Mouse (Mus musculus): ENCODE results near the gene Sptb. TPM values are rescaled to one million over a fixed set of nuclear protein-coding genes. Genes with fewer than 3 reads are reported as not detected.

The Sptb gene
- polyA plus RNA-seq, 1 experiment from 2014 or later: 4.8 TPM

- WGBS: 90% methylated on average over 8 of the region's 8 CpGs
- H3K27me3 ChIP-seq (ENCODE audit: insufficient read depth, poor library complexity, severe bottlenecking): no peaks in the 10 kb centered on the region
- H3K27ac ChIP-seq: no peak overlapping the region
- peaks cover 17% of the 10 kb centered on the region; the same call in 1 of the 2 replicates for H3K36me3 ChIP-seq
- H3K4me1 ChIP-seq (replicated peaks): peaks cover 22% of the 10 kb centered on the region; the same call in 1 of the 2 replicates
- H3K4me3 ChIP-seq: no peak overlapping the region
- DNase-seq (ENCODE audit: low spot score): no peak
- no peaks in the 10 kb centered on the region for H3K9me3 ChIP-seq
Measured at GRCm38 (mm10) chr12:76576806-76577205, 133.5 kb downstream of the Sptb start.

- H3K4me3 ChIP-seq: no peak overlapping the region
- WGBS: 89% methylated on average over 9 of the region's 9 CpGs
- peaks cover 29% of the 10 kb centered on the region for H3K4me1 ChIP-seq (replicated peaks)
- no peak for DNase-seq (ENCODE audit: low spot score)
- no peak overlapping the region for H3K27ac ChIP-seq
- no peaks in the 10 kb centered on the region for H3K9me3 ChIP-seq
- peaks cover 17% of the 10 kb centered on the region; the same call in 1 of the 2 replicates for H3K36me3 ChIP-seq
- no peaks in the 10 kb centered on the region for H3K27me3 ChIP-seq (ENCODE audit: insufficient read depth, poor library complexity, severe bottlenecking)
Measured at GRCm38 (mm10) chr12:76576061-76576460, 134.3 kb downstream of the Sptb start.

- 88% methylated on average over 6 of the region's 6 CpGs for WGBS
- DNase-seq (ENCODE audit: low spot score): no peak
- no peaks in the 10 kb centered on the region for H3K9me3 ChIP-seq
- H3K4me1 ChIP-seq (replicated peaks): peaks cover 30% of the 10 kb centered on the region
- H3K36me3 ChIP-seq: peaks cover 17% of the 10 kb centered on the region; the same call in 1 of the 2 replicates
- H3K4me3 ChIP-seq: no peak overlapping the region
- H3K27me3 ChIP-seq (ENCODE audit: insufficient read depth, poor library complexity, severe bottlenecking): no peaks in the 10 kb centered on the region
- H3K27ac ChIP-seq: no peak overlapping the region
Measured at GRCm38 (mm10) chr12:76574815-76575214, 135.5 kb downstream of the Sptb start.

GRCm38 (mm10) chr12:76573381-76573780 lies 137.0 kb downstream of the Sptb start:
- Histone ChIP-seq H3K36me3 (peaks cover 15% of the 10 kb centered on the region; the same call in 1 of the 2 replicates), H3K27ac (no peak overlapping the region), H3K4me3 (no peak overlapping the region), H3K9me3 (no peaks in the 10 kb centered on the region), H3K27me3 (ENCODE audit: insufficient read depth, poor library complexity, severe bottlenecking) (no peaks in the 10 kb centered on the region), H3K4me1 (replicated peaks) (peaks cover 30% of the 10 kb centered on the region)
- DNase-seq (ENCODE audit: low spot score): no peak
- 88% methylated on average over 6 of the region's 6 CpGs for WGBS

- H3K4me1 ChIP-seq (replicated peaks): peaks cover 30% of the 10 kb centered on the region
- 70% methylated on average over 27 of the region's 27 CpGs for WGBS
- no peaks in the 10 kb centered on the region for H3K27me3 ChIP-seq (ENCODE audit: insufficient read depth, poor library complexity, severe bottlenecking)
- H3K9me3 ChIP-seq: peaks cover under 1% of the 10 kb centered on the region; the same call in 1 of the 2 replicates
- H3K27ac ChIP-seq: no peak overlapping the region
- no peak for DNase-seq (ENCODE audit: low spot score)
- H3K4me3 ChIP-seq: no peak overlapping the region
- peaks cover 13% of the 10 kb centered on the region; the same call in 1 of the 2 replicates for H3K36me3 ChIP-seq
Measured at GRCm38 (mm10) chr12:76572261-76573251, 137.8 kb downstream of the Sptb start.

GRCm38 (mm10) chr12:76571266-76571665 lies 139.1 kb downstream of the Sptb start:
- no peak overlapping the region for H3K4me3 ChIP-seq
- 72% methylated on average over 10 of the region's 10 CpGs for WGBS
- no peak for DNase-seq (ENCODE audit: low spot score)
- H3K4me1 ChIP-seq (replicated peaks): peaks cover 30% of the 10 kb centered on the region
- no peak overlapping the region; the same call in 1 of the 2 replicates for H3K27ac ChIP-seq
- peaks cover 6% of the 10 kb centered on the region; the same call in 1 of the 2 replicates for H3K9me3 ChIP-seq
- no peaks in the 10 kb centered on the region for H3K27me3 ChIP-seq (ENCODE audit: insufficient read depth, poor library complexity, severe bottlenecking)
- H3K36me3 ChIP-seq: peaks cover 8% of the 10 kb centered on the region; the same call in 1 of the 2 replicates

- 75% methylated on average over 9 of the region's 9 CpGs for WGBS
Measured at GRCm38 (mm10) chr12:76570221-76570940, 140.0 kb downstream of the Sptb start.

GRCm38 (mm10) chr12:76566284-76566683 lies 144.1 kb downstream of the Sptb start:
- 90% methylated on average over 10 of the region's 10 CpGs for WGBS
- peaks cover 18% of the 10 kb centered on the region for H3K4me1 ChIP-seq (replicated peaks)

More at GRCm38 (mm10) chr12:76570221-76570940, 140.0 kb downstream of the Sptb start:
- Histone ChIP-seq H3K4me3 (no peak overlapping the region), H3K4me1 (replicated peaks) (peaks cover 30% of the 10 kb centered on the region), H3K27ac (no peak overlapping the region), H3K27me3 (ENCODE audit: insufficient read depth, poor library complexity, severe bottlenecking) (no peaks in the 10 kb centered on the region), H3K36me3 (peaks cover 8% of the 10 kb centered on the region; the same call in 1 of the 2 replicates), H3K9me3 (peaks cover 6% of the 10 kb centered on the region; the same call in 1 of the 2 replicates)
- DNase-seq (ENCODE audit: low spot score): no peak

GRCm38 (mm10) chr12:76562196-76562595 lies 148.2 kb downstream of the Sptb start:
- H3K27ac ChIP-seq: no peak overlapping the region
- no peak overlapping the region for H3K4me3 ChIP-seq
- no peaks in the 10 kb centered on the region for H3K27me3 ChIP-seq (ENCODE audit: insufficient read depth, poor library complexity, severe bottlenecking)
- H3K4me1 ChIP-seq (replicated peaks): peaks cover 9% of the 10 kb centered on the region
- WGBS: 86% methylated on average over 4 of the region's 4 CpGs
- no peak for DNase-seq (ENCODE audit: low spot score)
- H3K36me3 ChIP-seq: peaks cover 11% of the 10 kb centered on the region
- peaks cover 2% of the 10 kb centered on the region; the same call in 1 of the 2 replicates for H3K9me3 ChIP-seq

More at GRCm38 (mm10) chr12:76566284-76566683, 144.1 kb downstream of the Sptb start:
- Histone ChIP-seq H3K36me3 (peaks cover 8% of the 10 kb centered on the region; the same call in 1 of the 2 replicates), H3K27me3 (ENCODE audit: insufficient read depth, poor library complexity, severe bottlenecking) (no peaks in the 10 kb centered on the region), H3K27ac (no peak overlapping the region), H3K9me3 (peaks cover 6% of the 10 kb centered on the region; the same call in 1 of the 2 replicates), H3K4me3 (no peak overlapping the region)
- DNase-seq (ENCODE audit: low spot score): no peak

GRCm38 (mm10) chr12:76558206-76558605 lies 152.1 kb downstream of the Sptb start:
- peaks cover 17% of the 10 kb centered on the region for H3K4me1 ChIP-seq (replicated peaks)
- 74% methylated on average over 5 of the region's 5 CpGs for WGBS
- peaks cover 7% of the 10 kb centered on the region; the same call in 1 of the 2 replicates for H3K36me3 ChIP-seq
- H3K9me3 ChIP-seq: no peaks in the 10 kb centered on the region
- H3K27me3 ChIP-seq (ENCODE audit: insufficient read depth, poor library complexity, severe bottlenecking): no peaks in the 10 kb centered on the region
- H3K27ac ChIP-seq: no peak overlapping the region
- DNase-seq (ENCODE audit: low spot score): no peak
- no peak overlapping the region for H3K4me3 ChIP-seq

GRCm38 (mm10) chr12:76556745-76557389 lies 153.5 kb downstream of the Sptb start:
- Histone ChIP-seq H3K27ac (peak overlapping the region; percentile 50; the same call in 1 of the 2 replicates), H3K4me1 (replicated peaks) (peaks cover 16% of the 10 kb centered on the region), H3K27me3 (ENCODE audit: insufficient read depth, poor library complexity, severe bottlenecking) (no peaks in the 10 kb centered on the region), H3K36me3 (peaks cover 7% of the 10 kb centered on the region; the same call in 1 of the 2 replicates), H3K9me3 (no peaks in the 10 kb centered on the region), H3K4me3 (no peak overlapping the region)
- DNase-seq (ENCODE audit: low spot score): no peak
- WGBS: 23% methylated on average over 6 of the region's 6 CpGs

- Histone ChIP-seq H3K27me3 (ENCODE audit: insufficient read depth, poor library complexity, severe bottlenecking) (no peaks in the 10 kb centered on the region), H3K27ac (no peak overlapping the region), H3K4me1 (replicated peaks) (peaks cover 16% of the 10 kb centered on the region), H3K36me3 (peaks cover 7% of the 10 kb centered on the region; the same call in 1 of the 2 replicates), H3K9me3 (no peaks in the 10 kb centered on the region), H3K4me3 (no peak overlapping the region)
- no peak for DNase-seq (ENCODE audit: low spot score)
- WGBS: 80% methylated on average over 7 of the region's 7 CpGs
Measured at GRCm38 (mm10) chr12:76556187-76556586, 154.2 kb downstream of the Sptb start.
